Mouse (Mus musculus) WW6 (cell line): ENCODE measurements at regions not wholly inside any gene's neighbourhood (a gene's known extent, or its start where the extent isn't known, plus 50 kb on each side); places are given as distances from the start of the nearest gene placed in this dataset.

ENCODE experiments used
- DNase-seq: peaks from one replicate; pipeline ENCODE4 v3.0.0-alpha.2; 2013; ENCODE audit warnings: low read depth, low spot score

DNA sequence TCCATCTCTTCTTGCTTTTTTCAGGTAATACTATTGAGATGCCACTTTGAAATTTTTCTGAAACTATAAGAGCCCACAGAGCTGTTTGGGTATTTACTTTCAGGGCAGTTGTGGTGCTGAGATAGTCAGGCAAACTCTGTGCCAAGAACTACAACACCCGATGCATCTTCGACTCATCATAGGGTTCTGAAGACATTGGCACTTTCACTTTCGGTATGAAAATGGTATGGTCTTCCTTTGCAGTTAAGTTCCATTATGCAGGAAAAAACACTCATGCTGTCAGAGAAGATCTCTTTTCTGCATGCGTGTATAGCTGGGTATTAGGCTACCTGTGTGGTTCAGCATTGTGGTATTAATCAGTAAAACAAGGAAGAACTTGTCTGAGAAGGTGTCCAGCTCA, 484.2 kb downstream of the Fat4 start:
- DNase-seq = no peak

GRCm38 (mm10) chr3:39372426-39372950, 485.7 kb downstream of the Fat4 start:
- no peak for DNase-seq

DNA sequence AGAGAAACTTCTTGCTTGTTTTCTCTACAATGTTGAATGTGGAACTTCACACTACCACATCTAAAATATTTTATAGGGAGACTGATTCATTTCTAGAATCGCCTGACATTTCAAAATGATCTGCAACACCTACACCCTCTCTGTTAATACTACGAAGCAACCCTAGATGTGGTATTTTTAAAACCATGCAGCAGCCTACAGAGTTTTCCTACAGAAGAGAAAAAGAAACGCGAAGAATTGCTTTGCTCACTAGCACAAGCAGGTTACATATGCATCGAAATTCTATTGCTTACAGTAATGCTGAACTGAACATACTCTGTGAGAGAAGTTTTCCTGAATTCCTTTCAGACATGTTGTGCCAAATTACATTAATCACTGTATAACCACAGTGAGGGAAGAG, 488.7 kb downstream of the Fat4 start:
- no peak for DNase-seq

GRCm38 (mm10) chr3:39388491-39388890, 501.8 kb downstream of the Fat4 start:
- DNase-seq = no peak

GRCm38 (mm10) chr3:39390442-39390841, 503.7 kb downstream of the Fat4 start:
- no peak for DNase-seq

DNA sequence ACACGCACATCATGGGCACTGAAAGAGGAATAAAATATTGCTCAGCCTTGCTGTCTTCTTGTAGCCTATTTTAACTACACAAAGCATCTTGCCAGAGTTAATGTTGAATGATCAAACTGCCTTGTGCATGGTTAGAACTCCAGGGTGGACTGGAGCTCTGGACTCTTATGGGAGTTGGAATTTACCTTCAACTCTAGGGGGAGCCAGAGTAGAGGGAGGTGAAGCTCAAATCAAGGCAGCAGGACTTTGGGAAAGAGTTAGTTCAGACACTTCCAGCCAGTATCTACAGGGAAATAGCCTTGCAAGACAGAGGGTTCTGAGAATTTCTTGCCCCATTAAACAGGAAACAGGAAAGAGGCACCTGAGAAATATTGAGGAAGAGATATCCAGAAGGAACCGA, 505.3 kb downstream of the Fat4 start:
- no peak for DNase-seq

DNA sequence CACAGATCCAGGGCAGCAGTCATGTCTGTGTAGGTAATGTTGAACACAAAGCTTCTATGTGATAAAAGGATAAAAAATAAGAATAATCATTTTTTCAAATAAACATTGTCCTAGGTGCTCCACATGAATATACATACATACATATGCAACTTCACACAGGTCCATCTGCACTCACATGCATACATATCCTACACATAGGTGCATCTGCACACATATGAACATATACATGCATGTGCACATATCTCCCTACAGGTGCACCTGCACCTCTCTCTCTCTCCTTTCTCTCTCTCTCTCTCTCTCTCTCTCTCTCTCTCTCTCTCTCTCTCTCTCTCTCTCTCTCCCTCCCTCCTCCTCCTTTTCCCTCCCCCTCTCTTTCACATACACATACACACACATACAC, 509.9 kb downstream of the Fat4 start:
- no peak for DNase-seq

- DNase-seq = no peak
Measured at GRCm38 (mm10) chr3:39397255-39397654, 510.5 kb downstream of the Fat4 start.

DNA sequence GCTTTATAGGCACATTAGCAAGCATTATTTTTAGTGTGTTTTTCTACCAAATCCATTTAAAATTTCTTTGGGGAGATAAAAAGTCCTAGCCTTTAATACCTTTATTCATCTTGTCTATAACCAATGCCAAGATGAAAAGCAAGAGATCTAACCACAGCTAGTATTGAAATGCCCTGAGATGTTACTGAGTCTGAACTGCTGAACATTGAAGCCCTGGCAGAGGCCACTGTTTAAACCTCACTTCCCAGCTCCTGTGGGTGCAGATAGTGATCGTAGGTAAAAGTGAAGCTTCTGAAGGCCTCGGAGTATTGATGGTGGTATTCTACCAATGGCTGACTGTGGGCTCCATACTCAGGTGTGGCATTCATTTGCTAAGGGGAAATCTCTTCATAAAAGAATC, 510.9 kb downstream of the Fat4 start:
- no peak for DNase-seq

DNA sequence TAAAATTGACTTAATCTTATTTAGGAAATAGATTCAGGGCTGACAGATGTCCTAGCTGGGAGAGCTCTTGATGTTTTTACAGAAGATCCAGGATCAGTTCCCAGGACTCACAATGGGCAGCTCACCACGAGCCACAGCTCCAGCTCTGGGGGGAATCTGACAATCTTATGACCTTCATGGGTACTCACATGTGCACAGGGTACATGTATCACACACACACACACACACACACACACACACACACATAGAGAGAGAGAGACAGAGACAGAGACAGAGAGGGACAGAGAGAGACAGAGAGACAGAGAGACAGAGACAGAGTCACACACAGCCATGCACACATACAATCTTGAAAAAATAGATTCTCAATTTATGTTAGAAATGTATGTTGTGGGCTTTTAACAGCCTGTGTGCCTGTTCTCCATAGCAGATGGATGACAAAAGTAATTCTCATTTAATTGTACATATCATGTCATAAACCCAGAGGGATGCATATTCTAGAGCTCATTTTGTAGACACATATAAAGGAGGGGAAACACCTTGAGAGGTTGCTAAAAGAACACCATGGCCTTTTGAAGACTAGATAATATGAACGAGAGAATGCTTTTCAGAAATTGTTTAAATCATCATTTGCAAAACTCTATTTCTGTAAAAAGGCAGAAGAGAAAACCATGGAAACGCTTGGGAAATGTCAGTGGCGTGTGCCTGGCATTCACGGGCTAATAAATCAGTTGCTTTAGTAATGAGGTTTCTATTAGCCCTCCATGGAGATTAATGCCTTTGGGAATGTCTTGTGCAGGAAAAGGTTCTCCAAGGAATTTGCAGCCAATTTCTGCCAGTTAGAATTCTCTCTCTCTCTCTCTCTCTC, 538.3 kb downstream of the Fat4 start:
- DNase-seq = no peak

DNA sequence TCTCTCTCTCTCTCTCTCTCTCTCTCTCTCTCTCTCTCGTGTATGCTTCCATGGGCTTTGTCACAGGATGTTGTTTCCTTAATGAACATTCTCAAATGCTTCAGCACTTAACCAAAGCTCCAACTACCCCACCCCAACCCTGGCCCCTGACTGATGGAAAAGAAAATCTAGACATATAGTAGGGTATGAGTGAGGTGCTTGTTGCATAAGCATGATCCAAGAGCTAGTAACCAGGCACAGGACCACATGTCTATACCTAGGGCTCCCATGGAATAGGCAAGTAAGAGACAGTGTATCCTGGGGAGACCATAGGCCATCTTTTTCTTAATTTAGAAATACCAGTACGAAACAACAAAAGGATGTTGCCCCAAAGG, 538.9 kb downstream of the Fat4 start:
- DNase-seq = no peak

DNA sequence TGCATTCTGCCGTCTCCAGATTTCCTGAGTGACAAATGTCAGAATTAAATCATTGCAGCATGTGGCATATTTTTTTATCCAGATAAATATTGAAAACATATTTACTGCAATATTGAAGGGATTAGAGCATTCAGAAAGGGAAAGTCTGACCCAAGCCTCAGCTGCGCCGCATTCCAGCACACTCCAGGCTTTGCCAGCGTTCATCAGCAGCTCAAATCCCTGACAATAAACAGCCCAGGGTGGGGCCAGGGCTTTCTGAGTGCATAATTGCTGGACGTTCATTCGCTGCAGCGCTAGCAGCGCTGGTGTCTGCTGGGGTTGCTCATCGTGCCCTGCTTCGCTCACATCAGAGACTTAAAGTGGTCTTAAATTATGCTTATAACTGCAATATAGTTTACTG, 556.6 kb downstream of the Fat4 start:
- DNase-seq = no peak

DNA sequence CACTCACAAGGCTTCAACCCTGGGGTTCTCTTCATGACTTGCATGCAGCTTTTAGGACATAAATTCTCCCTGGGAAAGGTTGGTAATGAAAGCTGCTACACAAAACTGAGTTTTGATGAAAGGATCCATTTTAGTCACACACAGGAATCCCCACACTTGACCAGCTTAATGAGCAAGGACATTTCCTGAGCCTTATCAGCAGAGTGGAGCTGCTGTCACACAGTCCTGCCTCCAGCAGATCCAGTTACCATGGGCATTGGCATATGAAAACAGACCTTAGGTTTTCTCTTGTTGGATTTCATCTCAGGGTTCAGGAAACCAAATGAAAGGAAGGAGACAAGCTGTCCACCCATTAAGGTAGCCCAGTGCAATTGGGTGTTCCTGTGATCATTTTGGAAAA, 568.9 kb downstream of the Fat4 start:
- no peak for DNase-seq

DNA sequence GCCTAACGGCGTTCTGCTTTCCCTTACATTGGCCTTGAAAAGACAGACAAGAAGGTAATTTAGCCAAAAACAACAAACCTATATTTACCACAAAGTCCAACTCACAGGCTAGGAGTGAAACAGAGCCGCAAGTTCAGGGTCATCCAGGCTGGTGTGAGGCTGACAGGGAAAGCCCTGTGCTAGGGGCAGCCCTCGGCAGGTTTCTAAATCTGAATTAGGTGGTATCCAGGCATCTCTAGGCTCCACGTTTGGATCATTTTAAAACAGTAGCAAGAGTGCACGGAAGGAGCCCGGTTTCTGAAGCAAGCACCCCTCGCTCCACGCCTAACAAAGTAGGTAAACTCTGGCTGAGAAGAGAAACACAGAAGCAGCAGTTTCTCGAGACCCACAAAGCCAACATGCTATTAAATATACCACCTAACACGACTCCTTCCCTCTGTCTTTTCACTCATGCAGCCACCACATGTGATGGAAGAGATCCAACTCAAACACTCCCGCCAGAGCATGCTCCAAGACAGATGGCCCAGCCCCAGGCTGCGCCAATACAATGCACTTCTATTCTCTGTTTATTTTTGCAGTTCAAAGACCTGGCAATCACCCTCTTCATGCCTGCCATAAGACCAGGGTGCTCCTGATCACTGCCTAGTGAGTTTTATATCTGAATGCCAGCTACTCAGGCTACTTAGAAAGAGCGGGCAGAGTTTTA, 573.6 kb downstream of the Fat4 start:
- no peak for DNase-seq

GRCm38 (mm10) chr3:39461561-39461960, 574.8 kb downstream of the Fat4 start:
- no peak for DNase-seq

DNA sequence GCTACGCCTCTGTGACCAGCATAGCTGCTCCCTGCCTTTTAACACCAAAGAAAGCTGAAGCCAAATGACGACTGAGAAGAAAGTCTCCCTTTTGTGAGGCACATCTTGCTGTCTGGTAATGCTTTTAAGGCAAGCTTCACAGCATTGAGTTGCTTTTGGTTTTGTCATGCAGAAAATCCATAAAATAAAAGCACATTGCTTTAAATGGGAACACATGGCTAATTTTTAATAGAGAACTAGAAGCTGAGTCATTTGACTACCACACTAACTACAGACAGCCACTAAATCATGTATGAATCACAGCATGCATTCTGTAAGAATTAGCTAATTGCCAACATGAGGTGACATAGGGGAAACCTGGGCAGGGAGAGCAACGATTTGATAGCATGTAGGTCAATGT, 579.1 kb downstream of the Fat4 start:
- DNase-seq = no peak

GRCm38 (mm10) chr3:39489392-39489791, 602.7 kb downstream of the Fat4 start:
- DNase-seq = no peak

DNA sequence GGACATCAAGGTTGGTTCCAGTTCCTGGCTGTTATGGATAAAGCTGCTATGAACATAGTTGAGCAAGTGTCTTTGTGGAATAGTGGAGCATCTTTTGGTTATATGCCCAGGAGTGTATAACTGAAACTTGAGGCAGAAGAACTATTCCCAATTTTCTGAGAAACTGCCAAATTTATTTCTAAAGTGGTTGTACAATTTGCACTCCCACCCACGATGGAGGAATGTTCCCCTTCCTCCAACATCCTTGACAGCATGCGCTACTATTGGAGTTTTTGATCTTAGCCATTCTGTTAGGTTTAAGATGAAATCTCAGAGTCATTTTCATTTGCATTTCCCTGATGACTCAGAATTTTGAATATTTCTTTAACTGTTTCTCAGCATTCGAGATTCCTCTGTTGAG, 607.6 kb downstream of the Fat4 start:
- no peak for DNase-seq

GRCm38 (mm10) chr3:39528087-39528486, 641.3 kb downstream of the Fat4 start:
- DNase-seq = no peak

DNA sequence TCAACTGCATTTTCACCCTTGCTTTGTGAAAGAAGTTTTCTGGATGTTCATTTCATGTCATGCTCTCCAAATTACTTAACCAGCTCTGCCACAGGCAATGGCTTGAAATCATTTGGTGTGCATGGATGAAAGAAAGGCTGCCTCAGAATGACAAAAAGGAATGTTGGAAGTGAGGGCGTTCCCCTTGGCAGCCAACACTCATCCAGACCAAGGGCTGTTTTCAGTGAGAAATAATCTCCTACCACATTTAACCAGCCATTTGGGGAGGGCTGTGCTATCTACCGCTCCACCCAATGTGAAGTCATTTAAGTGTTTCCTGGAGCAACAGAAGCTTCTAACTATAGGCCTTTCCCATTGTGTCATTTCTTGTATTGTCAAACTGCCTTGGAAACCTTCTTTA, 650.8 kb downstream of the Fat4 start:
- no peak for DNase-seq

- DNase-seq = no peak
Measured at GRCm38 (mm10) chr3:39540530-39541118, 653.9 kb downstream of the Fat4 start.

GRCm38 (mm10) chr3:39559460-39560041, 672.8 kb downstream of the Fat4 start:
- DNase-seq = no peak
